Mouse (Mus musculus) heart, adult 9 months (tissue): ENCODE results near the gene Bhlha15.

Experiments used
- DNase-seq, 2 experiments: peaks; one replicate each; pipeline ENCODE4 v3.0.0; 2022; ENCODE audit warnings: low spot score in 2 of 2

Gene Bhlha15

DNA sequence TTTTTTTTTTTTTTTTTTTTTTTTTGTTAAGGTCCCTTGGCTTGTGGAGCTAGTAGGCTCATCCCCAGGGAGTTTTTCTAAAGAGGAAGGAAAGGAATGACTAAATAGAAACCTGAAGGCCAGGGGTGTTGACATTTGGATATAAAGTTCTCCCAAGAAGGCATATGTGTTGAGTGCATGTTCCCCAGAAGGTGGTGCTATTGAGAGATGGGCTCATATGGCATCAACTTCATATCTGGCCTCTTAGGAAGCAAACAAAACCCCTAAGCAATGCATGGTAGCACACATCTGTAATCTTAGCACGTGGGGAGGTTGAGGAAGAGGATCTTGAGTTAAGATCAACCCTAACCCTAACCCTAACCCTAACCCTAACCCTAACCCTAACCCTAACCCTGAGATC, 41.3 kb downstream of the Bhlha15 start:
- DNase-seq = no peak

DNA sequence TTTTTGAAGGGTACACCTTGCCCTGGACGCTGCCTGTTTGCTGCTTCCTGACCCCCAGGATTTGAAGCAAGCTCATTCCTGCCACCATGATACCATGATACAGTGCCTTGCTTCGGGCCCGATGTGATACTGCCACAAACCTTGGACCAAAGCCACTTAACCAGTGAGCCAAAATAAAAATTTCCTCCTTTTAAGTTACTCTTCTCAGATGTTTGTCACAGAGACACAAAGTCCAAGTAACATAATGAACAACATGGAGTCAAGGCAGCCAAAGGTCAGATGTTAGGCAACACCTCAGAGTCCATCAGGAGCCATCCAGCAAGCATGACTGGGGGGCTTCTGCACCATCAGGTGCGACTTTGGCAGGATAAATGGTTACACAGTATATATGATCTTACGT, 42.4 kb downstream of the Bhlha15 start:
- DNase-seq = no peak

GRCm38 (mm10) chr5:144234222-144234621, 44.1 kb downstream of the Bhlha15 start:
- DNase-seq = no peak

DNA sequence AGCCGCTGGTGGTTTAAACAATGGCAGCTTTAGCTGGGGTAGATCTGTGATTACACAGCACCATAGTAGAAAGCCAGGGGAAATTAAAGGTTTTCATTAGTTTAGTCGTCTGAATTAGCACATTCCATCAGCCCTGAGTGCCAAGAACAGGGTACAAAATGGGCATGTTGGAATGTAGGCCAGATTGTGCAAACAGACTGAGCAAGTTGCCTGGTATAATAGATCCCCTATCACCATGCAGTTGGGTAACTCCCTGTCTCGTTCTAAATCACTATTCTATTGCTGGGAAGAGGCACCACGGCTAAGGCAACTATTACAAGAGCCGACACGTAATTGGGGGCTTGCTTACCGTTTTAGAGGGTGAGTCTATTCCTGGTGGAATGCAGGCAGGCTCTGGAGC, 44.6 kb downstream of the Bhlha15 start:
- DNase-seq = no peak

GRCm38 (mm10) chr5:144238969-144239368, 48.9 kb downstream of the Bhlha15 start:
- DNase-seq = no peak
